Mouse (Mus musculus) embryonic fibroblast, embryonic 13.5 days (primary cell): ENCODE data around the gene Mmd.

Experiments
- CTCF ChIP-seq: IDR thresholded peaks from 2 replicates; pipeline ENCODE4 v1.5.1; 2011; ENCODE audit warnings: mild to moderate bottlenecking, control low read depth, low read length, moderate library complexity, borderline replicate concordance; ENCODE audit not compliant: insufficient read depth
- POLR2A ChIP-seq: IDR thresholded peaks from 2 replicates; pipeline ENCODE4 v1.6.1; 2011; ENCODE audit warnings: low read depth, mild to moderate bottlenecking, control low read depth, low read length, moderate library complexity

GRCm38 (mm10) chr11:90294622-90295021 is 45.4 kb downstream of the Mmd start:
- TF ChIP-seq CTCF (no peak), POLR2A (no peak)
